Mouse (Mus musculus): ENCODE data around the gene Psmd10. TPM values are rescaled to one million over a fixed set of nuclear protein-coding genes. Genes with fewer than 3 reads are reported as not detected.
A peak's percentile ranks its signal among the peaks of the same experiment; 100 is the strongest.

The Psmd10 gene
- 21.4 and 23.5 TPM in 2 replicates for polyA plus RNA-seq (2015; fragmentation: Nextera tagmentation; extraction: Ambion mirVana)

- peak within 1 kb of the TSS; percentile 69 for H3K4me2 ChIP-seq (ENCODE audit: low read depth, low read length)
- peaks cover 5% of the 10 kb centered on the region; the same call in 1 of the 2 replicates for H3K36me3 ChIP-seq (replicated peaks; ENCODE audit: insufficient read depth, low read length)
- DNase-seq (peak; percentile 91), ATAC-seq (peak; percentile 95)
- H3K4me3 ChIP-seq (ENCODE audit: low read depth, low read length): peak within 1 kb of the TSS; percentile 66
- peak within 1 kb of the TSS; percentile 67 for H3K9ac ChIP-seq (replicated peaks)
- no peaks in the 10 kb centered on the region for H3K27me3 ChIP-seq (ENCODE audit: insufficient read depth, low read length)
- H3K27ac ChIP-seq (ENCODE audit: low read depth): peak within 1 kb of the TSS; percentile 76
- no peak for TF ChIP-seq EP300 (IDR thresholded peaks at IDR 0.05; ENCODE audit: low read depth)
- TF ChIP-seq CTCF (IDR thresholded peaks at IDR 0.05; ENCODE audit: low read depth): no peak
- 12% methylated on average over 23 of the region's 23 CpGs for WGBS (ENCODE audit: insufficient replicate concordance)
- H3K4me1 ChIP-seq (ENCODE audit: insufficient read depth): no peaks in the 10 kb centered on the region
- H3K9me3 ChIP-seq (ENCODE audit: low read length): no peaks in the 10 kb centered on the region
Measured at GRCm38 (mm10) chrX:140956272-140956940, at the start of gene Psmd10, which contains the start of gene Atg4a. Gene Psmd10, minus strand, starts transcription at chrX:140956728. Gene Atg4a, plus strand, starts transcription at chrX:140956907.

- TF ChIP-seq CTCF (IDR thresholded peaks at IDR 0.05; ENCODE audit: low read depth) (no peak), EP300 (IDR thresholded peaks at IDR 0.05; ENCODE audit: low read depth) (no peak)
- Histone ChIP-seq H3K4me2 (ENCODE audit: low read depth, low read length) (no peak overlapping the region), H3K27me3 (ENCODE audit: insufficient read depth, low read length) (peaks cover 4% of the 10 kb centered on the region; the same call in 1 of the 2 replicates), H3K36me3 (replicated peaks; ENCODE audit: insufficient read depth, low read length) (no peaks in the 10 kb centered on the region), H3K9ac (replicated peaks) (no peak overlapping the region), H3K9me3 (ENCODE audit: low read length) (no peaks in the 10 kb centered on the region), H3K4me1 (ENCODE audit: insufficient read depth) (no peaks in the 10 kb centered on the region), H3K4me3 (ENCODE audit: low read depth, low read length) (no peak overlapping the region), H3K27ac (ENCODE audit: low read depth) (no peak overlapping the region)
- no peak for DNase-seq
- no peak for ATAC-seq
Measured at GRCm38 (mm10) chrX:140998885-140999284, 42.4 kb upstream of the Psmd10 start.

GRCm38 (mm10) chrX:140997912-140998545 lies 41.5 kb upstream of the Psmd10 start:
- Histone ChIP-seq H3K27me3 (ENCODE audit: insufficient read depth, low read length) (peaks cover 4% of the 10 kb centered on the region; the same call in 1 of the 2 replicates), H3K36me3 (replicated peaks; ENCODE audit: insufficient read depth, low read length) (no peaks in the 10 kb centered on the region), H3K4me2 (ENCODE audit: low read depth, low read length) (no peak overlapping the region), H3K4me1 (ENCODE audit: insufficient read depth) (no peaks in the 10 kb centered on the region), H3K9me3 (ENCODE audit: low read length) (no peaks in the 10 kb centered on the region), H3K9ac (replicated peaks) (no peak overlapping the region), H3K27ac (ENCODE audit: low read depth) (no peak overlapping the region), H3K4me3 (ENCODE audit: low read depth, low read length) (no peak overlapping the region)
- DNase-seq (no peak), ATAC-seq (no peak)
- TF ChIP-seq CTCF (IDR thresholded peaks at IDR 0.05; ENCODE audit: low read depth): no peak
- no peak for TF ChIP-seq EP300 (IDR thresholded peaks at IDR 0.05; ENCODE audit: low read depth)
- WGBS (ENCODE audit: insufficient replicate concordance): 100% methylated on average over 1 of the region's 1 CpGs

- ATAC-seq (no peak), DNase-seq (peak; percentile 17)
- TF ChIP-seq EP300 (IDR thresholded peaks at IDR 0.05; ENCODE audit: low read depth): no peak
- Histone ChIP-seq H3K27ac (ENCODE audit: low read depth) (no peak overlapping the region), H3K27me3 (ENCODE audit: insufficient read depth, low read length) (peaks cover 4% of the 10 kb centered on the region; the same call in 1 of the 2 replicates), H3K4me1 (ENCODE audit: insufficient read depth) (no peaks in the 10 kb centered on the region), H3K4me2 (ENCODE audit: low read depth, low read length) (no peak overlapping the region), H3K36me3 (replicated peaks; ENCODE audit: insufficient read depth, low read length) (no peaks in the 10 kb centered on the region), H3K9ac (replicated peaks) (no peak overlapping the region), H3K9me3 (ENCODE audit: low read length) (no peaks in the 10 kb centered on the region), H3K4me3 (ENCODE audit: low read depth, low read length) (no peak overlapping the region)
- WGBS (ENCODE audit: insufficient replicate concordance): 89% methylated on average over 1 of the region's 1 CpGs
Measured at GRCm38 (mm10) chrX:140996909-140997516, 40.5 kb upstream of the Psmd10 start.

- H3K9ac ChIP-seq (replicated peaks): no peak overlapping the region
- no peak overlapping the region for H3K4me3 ChIP-seq (ENCODE audit: low read depth, low read length)
- no peaks in the 10 kb centered on the region for H3K9me3 ChIP-seq (ENCODE audit: low read length)
- ATAC-seq: no peak
- no peak for DNase-seq
- H3K27me3 ChIP-seq (ENCODE audit: insufficient read depth, low read length): no peaks in the 10 kb centered on the region
- 89% methylated on average over 2 of the region's 2 CpGs for WGBS (ENCODE audit: insufficient replicate concordance)
- no peak overlapping the region for H3K4me2 ChIP-seq (ENCODE audit: low read depth, low read length)
- H3K27ac ChIP-seq (ENCODE audit: low read depth): no peak overlapping the region
- TF ChIP-seq CTCF (IDR thresholded peaks at IDR 0.05; ENCODE audit: low read depth) (no peak), EP300 (IDR thresholded peaks at IDR 0.05; ENCODE audit: low read depth) (no peak)
- peaks cover 2% of the 10 kb centered on the region; the same call in 1 of the 2 replicates for H3K4me1 ChIP-seq (ENCODE audit: insufficient read depth)
- H3K36me3 ChIP-seq (replicated peaks; ENCODE audit: insufficient read depth, low read length): 0 out of 2 replicates have a peak, but pooled peaks cover 2% of the 10 kb centered on the region
Measured at GRCm38 (mm10) chrX:140985256-140985655, 28.7 kb upstream of the Psmd10 start.

GRCm38 (mm10) chrX:140984795-140985194 lies 28.3 kb upstream of the Psmd10 start:
- ATAC-seq (no peak), DNase-seq (no peak)
- no peaks in the 10 kb centered on the region for H3K9me3 ChIP-seq (ENCODE audit: low read length)
- H3K4me1 ChIP-seq (ENCODE audit: insufficient read depth): peaks cover 2% of the 10 kb centered on the region; the same call in 1 of the 2 replicates
- no peak for TF ChIP-seq CTCF (IDR thresholded peaks at IDR 0.05; ENCODE audit: low read depth)
- TF ChIP-seq EP300 (IDR thresholded peaks at IDR 0.05; ENCODE audit: low read depth): no peak
- no peak overlapping the region for H3K9ac ChIP-seq (replicated peaks)
- no peaks in the 10 kb centered on the region for H3K27me3 ChIP-seq (ENCODE audit: insufficient read depth, low read length)
- 37% methylated on average over 6 of the region's 6 CpGs for WGBS (ENCODE audit: insufficient replicate concordance)
- 0 out of 2 replicates have a peak, but pooled peaks cover 2% of the 10 kb centered on the region for H3K36me3 ChIP-seq (replicated peaks; ENCODE audit: insufficient read depth, low read length)
- H3K4me2 ChIP-seq (ENCODE audit: low read depth, low read length): no peak overlapping the region
- H3K27ac ChIP-seq (ENCODE audit: low read depth): no peak overlapping the region
- no peak overlapping the region for H3K4me3 ChIP-seq (ENCODE audit: low read depth, low read length)
